ENCODE assay signal across 18 mouse cellular contexts in genomic region chr3:97909737-97910136, GRCm38 (mm10).
"Had no signal": no experiment of that assay in that cellular context is flagged by ENCODE, and none has a peak within 500 bp of the region (broad histone marks: within the 10 kb centered on the region; RNA-seq: fewer than 3 reads in every experiment).

No protein-coding gene starts in this region.

- H3K27ac ChIP-seq: midbrain, embryonic 10.5 days; midbrain, embryonic 13.5 days; midbrain, embryonic 15.5 days; neural tube, embryonic 13.5 days; neural tube, embryonic 15.5 days had no signal

- DNase-seq: lung, adult 18-20 months; lung, embryonic 14.5 days; lung, postnatal 10 days; lung, postnatal 4 days; retina, postnatal 1 day; right cerebral cortex, adult 18-20 months; right cerebral cortex, postnatal 25 days; right cerebral cortex, postnatal 4 days; spleen, adult 18-20 months; thymus, adult 18-20 months; thymus, postnatal 14 days; thymus, postnatal 36 days had no signal

- ATAC-seq: midbrain, embryonic 13.5 days; midbrain, embryonic 15.5 days had no signal

- H3K4me3 ChIP-seq: midbrain, embryonic 10.5 days; midbrain, embryonic 13.5 days; midbrain, embryonic 15.5 days; myocyte; neural tube, embryonic 13.5 days; neural tube, embryonic 15.5 days had no signal
